Mouse (Mus musculus) left cerebral cortex, postnatal 25 days (tissue): ENCODE data around the gene Thap2. TPM values are rescaled to one million over a fixed set of nuclear protein-coding genes. Genes with fewer than 3 reads are reported as not detected.

Source experiments
- DNase-seq, 2 experiments: peaks; one replicate each; pipeline ENCODE4 v3.0.0; 2022; ENCODE audit warnings: low spot score in 2 of 2, mixed read lengths in 1 of 2
- intact Hi-C: fragments of 180-260 bp; cut with DNase I; formaldehyde crosslinking; loops from one replicate; pipeline ENCODE4 v1.15.1; 2025
- total RNA-seq, 2 experiments: library from RNA; stranded (reverse); gene quantifications; 2 replicates each; pipeline ENCODE4 v1.2.3; 2021

Gene Thap2
- 10 to 100 TPM; 13.5 to 14.1 TPM for total RNA-seq

DNA sequence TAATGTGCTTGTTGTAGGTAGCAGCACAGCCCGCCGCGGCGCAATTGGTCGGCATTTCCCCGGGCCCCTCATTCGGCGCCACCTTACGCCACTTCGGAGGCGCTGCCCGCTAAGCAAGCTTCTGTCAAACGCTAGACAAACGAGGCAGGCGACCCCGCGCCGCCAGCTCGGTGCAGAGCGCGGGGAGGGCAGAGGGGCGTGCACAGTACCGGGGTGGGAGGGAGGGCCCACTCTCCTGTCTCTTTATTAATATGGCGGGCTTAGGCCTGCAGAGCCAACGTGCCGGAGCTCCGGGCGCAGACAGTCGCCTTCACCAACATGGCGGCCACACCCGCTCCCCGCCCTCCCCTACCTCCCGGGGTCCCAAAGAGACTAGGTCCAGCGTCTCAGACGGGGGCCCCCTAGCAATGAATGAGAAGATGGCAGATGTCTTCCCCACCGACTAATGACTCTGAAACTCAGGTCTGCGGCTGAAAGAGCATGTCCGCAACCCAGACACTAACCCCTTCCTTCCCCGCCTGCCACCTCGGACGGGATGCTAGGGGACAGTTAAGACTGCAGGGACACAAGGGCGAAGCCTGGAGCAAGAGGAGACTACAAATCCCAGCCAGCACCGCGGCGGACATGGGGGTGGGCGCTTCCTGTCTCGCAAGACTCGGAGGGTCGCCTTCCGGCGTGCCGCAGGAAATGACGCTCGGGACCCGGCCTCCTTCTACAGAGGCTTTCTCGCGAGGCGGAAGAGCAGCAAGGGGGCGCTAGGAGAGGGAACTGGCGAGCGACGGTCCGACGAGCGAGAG, at the start of gene Thap2, which contains the start of gene Zfc3h1:
TSS of gene Thap2 (minus strand) at position 223 of the 797 bp plus-strand sequence.
TSS of gene Zfc3h1 (plus strand) at position 739 of the 797 bp plus-strand sequence.
- DNase-seq, result peak; percentile 99 to 100
- intact Hi-C loops, result loop anchor here (1.0 kb wide), 2 partner anchors 22 to 68 kb away; partner anchors contain the start of gene Tmem19

DNA sequence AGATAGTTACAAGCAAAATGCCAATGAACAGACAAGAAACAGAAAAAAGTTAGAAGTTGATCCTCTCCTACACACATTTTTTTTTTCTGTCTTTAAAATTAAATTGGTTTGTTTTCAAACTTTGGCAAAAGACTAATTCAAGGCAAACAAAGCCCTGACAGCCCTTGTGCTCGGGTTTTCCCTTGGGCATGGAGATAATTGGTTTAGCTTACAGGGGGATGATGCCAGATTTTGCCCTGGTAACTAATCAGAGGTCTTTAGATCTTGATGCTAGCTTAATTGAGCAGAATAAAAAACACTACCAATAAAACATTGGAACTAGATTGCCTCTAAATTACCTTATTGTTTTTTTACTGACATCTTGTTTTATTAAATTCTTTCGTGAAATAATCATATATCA, 41.1 kb upstream of the Thap2 start:
- no peak for DNase-seq
- intact Hi-C loops, result no loop called here

DNA sequence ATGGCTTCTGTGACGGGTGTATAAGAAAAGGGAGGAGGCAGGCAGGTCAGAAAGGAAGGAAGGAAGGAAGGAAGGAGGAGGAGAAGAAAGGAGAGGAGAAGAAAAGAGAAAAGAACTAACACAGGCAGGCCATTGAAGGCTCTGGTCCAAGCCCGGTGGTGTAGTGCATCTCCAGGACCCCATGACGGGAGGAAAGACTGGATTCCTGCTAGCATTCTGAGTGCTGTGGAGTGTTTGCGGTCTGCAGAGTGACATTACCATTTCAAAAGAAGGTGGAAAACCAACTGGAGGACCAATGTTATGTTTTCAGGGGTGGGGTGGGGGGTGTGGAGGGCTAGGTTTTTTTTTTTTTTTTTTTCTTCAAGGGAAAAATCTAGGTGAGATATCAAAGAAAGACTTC, 37.7 kb upstream of the Thap2 start:
- DNase-seq, result no peak
- intact Hi-C loops, result no loop called here

- intact Hi-C loops, result no loop called here
- DNase-seq, result no peak
Measured at GRCm38 (mm10) chr10:115414056-115414455, 29.8 kb upstream of the Thap2 start.

DNA sequence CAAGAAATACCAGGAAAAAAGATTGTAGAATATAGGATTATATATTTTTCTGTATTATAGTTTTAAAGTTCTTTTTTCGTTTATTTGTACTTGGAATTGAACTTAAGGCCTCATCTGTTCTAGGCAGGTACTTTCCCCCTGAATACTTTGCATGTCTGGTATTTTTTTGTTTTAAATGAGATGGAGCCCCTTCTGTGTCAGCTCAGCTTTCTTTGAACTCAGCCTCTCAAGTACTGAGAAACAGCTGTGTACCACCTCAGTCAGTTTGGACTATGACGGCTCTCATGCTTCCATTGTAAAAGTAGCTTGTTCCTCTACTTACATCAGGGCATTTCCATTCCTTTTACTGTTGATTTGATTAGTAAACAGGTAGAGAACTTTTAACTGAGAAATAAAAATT, 29.3 kb upstream of the Thap2 start:
- DNase-seq, result no peak
- intact Hi-C loops, result loop anchor here (2.0 kb wide), 1 partner anchor 13 kb away; no protein-coding TSS in a partner anchor

DNA sequence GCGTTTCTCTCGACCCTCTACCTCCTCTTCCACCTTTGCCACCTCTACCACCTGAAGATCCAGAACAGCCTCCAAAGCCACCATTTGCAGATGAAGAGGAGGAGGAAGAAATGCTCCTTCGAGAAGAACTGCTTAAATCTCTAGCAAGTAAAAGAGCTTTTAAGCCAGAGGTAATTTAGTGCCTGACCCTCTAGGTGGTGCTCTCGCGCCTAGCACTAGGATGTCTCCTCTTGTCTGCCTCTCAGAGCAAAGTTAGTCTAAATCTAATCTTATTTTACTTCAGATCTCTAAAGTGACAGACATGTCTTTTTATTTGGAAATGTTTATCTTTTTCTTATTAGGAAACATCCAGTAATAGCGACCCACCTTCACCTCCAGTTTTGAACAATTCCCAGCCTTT, 22.1 kb upstream of the Thap2 start:
- intact Hi-C loops, result loop anchor here (5.0 kb wide), 1 partner anchor 211 kb away; no protein-coding TSS in a partner anchor

GRCm38 (mm10) chr10:115391896-115392295, 7.7 kb upstream of the Thap2 start:
- intact Hi-C loops, result no loop called here
- DNase-seq, result no peak

More for the DNA sequence above, 22.1 kb upstream of the Thap2 start:
- DNase-seq, result peak; percentile 46 to 72

DNA sequence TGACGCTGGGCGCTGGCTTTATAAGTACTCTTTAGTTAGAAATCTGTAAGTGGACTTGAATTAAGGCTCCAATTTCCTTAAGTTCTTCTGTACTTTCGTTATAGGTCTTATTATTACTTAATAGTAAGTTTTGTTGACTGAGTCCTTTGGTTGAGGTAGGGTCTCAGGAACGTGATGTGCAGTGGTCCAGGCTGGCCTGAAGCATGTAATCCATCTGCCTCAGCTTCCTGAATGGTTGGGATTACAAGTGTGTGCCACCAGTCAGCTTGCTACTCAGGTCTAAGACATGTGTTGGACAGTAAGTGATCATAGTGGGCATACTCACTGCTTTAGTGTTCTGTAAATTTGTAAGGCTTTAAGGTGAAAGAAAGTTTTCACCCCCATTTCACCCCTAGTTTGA, 6.8 kb upstream of the Thap2 start:
- intact Hi-C loops, result no loop called here

GRCm38 (mm10) chr10:115387891-115388290, 3.6 kb upstream of the Thap2 start:
- intact Hi-C loops, result no loop called here

More for the DNA sequence above, 6.8 kb upstream of the Thap2 start:
- no peak for DNase-seq

GRCm38 (mm10) chr10:115385018-115386002, 1.1 kb upstream of the Thap2 start:
- intact Hi-C loops, result no loop called here
- DNase-seq, result peak; percentile 38 to 53

More at GRCm38 (mm10) chr10:115387891-115388290, 3.6 kb upstream of the Thap2 start:
- DNase-seq, result no peak

GRCm38 (mm10) chr10:115383644-115384220, 511 bp downstream of the Thap2 start:
- intact Hi-C loops, result loop anchor here (1.0 kb wide), 2 partner anchors 21 to 67 kb away; partner anchors contain the start of gene Tmem19
- no peak for DNase-seq

- intact Hi-C loops, result no loop called here
- no peak for DNase-seq
Measured at GRCm38 (mm10) chr10:115382846-115383643, 1.2 kb downstream of the Thap2 start.

- DNase-seq, result no peak
- intact Hi-C loops, result no loop called here
Measured at GRCm38 (mm10) chr10:115381506-115382084, 2.6 kb downstream of the Thap2 start.

GRCm38 (mm10) chr10:115363151-115363550, 21.1 kb downstream of the Thap2 start:
- intact Hi-C loops, result no loop called here

GRCm38 (mm10) chr10:115362623-115362964, 21.6 kb downstream of the Thap2 start:
- no peak for DNase-seq
- intact Hi-C loops, result loop anchor here (1.0 kb wide), 1 partner anchor 22 kb away; the partner anchor contains the start of genes Thap2 and Zfc3h1

More at GRCm38 (mm10) chr10:115363151-115363550, 21.1 kb downstream of the Thap2 start:
- peak in 1 of 2 experiments; percentile 22 for DNase-seq

GRCm38 (mm10) chr10:115361840-115362622, 22.2 kb downstream of the Thap2 start, which contains the start of gene Tmem19:
Gene Tmem19 (minus strand): TSS chr10:115362501.
- DNase-seq, result peak; percentile 93 to 97
- intact Hi-C loops, result loop anchor here (1.0 kb wide), 1 partner anchor 22 kb away; the partner anchor contains the start of genes Thap2 and Zfc3h1

- intact Hi-C loops, result no loop called here
Measured at GRCm38 (mm10) chr10:115359066-115359465, 25.2 kb downstream of the Thap2 start.

More at GRCm38 (mm10) chr10:115359066-115359465, 25.2 kb downstream of the Thap2 start:
- DNase-seq, result no peak
